Mouse (Mus musculus): ENCODE results near the gene Memo1. TPM values are rescaled to one million over a fixed set of nuclear protein-coding genes. Genes with fewer than 3 reads are reported as not detected.

Gene Memo1
- polyA plus RNA-seq, 1 experiment = 46.5 TPM

- H3K27ac ChIP-seq (ENCODE audit: insufficient read depth, low read length) = no peak overlapping the region
- TF ChIP-seq POLR2A (IDR thresholded peaks at IDR 0.05; ENCODE audit: extremely low read depth, insufficient read depth, low read length) = no peak
- no peak for TF ChIP-seq CTCF (IDR thresholded peaks at IDR 0.05; ENCODE audit: extremely low read depth, insufficient read depth, low read length)
- no peaks in the 10 kb centered on the region; the same call in 1 of the 2 replicates for H3K4me1 ChIP-seq (ENCODE audit: control insufficient read depth, insufficient read depth, low read length)
- H3K4me3 ChIP-seq (ENCODE audit: insufficient read depth, low read length) = no peak overlapping the region
Measured at GRCm38 (mm10) chr17:74285730-74286129, 9.6 kb downstream of the Memo1 start.

DNA sequence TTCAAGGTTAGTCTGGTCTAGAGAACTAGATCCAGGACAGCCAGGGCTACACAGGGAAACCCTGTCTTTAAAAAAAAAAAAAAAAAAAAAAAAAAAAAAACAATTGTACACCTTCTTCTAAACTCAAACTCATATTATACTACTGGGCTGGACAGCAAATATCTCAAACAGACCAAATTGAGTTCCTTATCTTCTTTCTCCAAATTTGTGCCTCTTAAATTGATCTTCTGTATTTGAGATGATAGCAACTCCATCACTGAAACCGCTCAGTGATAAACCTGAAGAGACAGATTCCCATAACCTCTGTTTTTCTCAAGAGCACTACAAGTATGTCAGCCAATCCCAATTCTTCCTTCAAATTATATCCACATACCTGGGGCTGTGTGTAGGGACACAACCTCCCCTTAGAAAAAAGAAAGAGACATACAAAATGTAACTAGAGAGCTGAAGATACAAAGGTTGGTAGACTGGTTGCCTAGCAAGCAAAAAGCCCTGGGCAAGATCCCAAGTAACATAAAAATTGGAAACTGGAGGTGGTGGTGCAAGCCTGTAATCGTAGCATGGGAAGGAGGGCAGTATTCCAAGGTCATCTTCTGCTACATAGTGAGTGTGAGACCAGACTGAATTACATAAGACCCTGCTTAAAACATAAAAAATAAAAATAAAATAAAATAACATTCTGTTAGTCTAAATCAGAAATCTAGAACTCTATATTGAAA is 10.8 kb downstream of the Memo1 start:
- Histone ChIP-seq H3K27ac (ENCODE audit: insufficient read depth, low read length) (no peak overlapping the region), H3K4me1 (ENCODE audit: control insufficient read depth, insufficient read depth, low read length) (no peaks in the 10 kb centered on the region; the same call in none of the 2 replicates), H3K4me3 (ENCODE audit: insufficient read depth, low read length) (no peak overlapping the region)
- TF ChIP-seq CTCF (IDR thresholded peaks at IDR 0.05; ENCODE audit: extremely low read depth, insufficient read depth, low read length) = no peak

DNA sequence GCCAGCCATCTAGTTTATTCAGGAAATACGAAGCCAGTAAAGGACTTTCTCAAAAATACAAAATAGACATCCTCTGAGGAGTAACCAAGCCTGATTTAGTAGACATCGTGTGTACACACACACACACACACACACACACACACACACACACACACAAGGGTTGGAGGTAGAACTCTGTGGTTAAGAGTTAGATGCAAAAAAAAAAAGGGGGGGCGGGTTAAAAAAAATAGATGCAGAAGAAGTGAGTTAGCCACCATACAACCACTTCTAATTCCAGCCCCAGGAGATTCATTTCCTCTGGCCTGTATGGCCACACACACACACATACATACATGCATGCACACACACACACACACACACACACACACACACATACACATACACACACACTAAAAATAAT is 13.3 kb downstream of the Memo1 start:
- TF ChIP-seq POLR2A (IDR thresholded peaks at IDR 0.05; ENCODE audit: extremely low read depth, insufficient read depth, low read length) = no peak
- no peak for TF ChIP-seq CTCF (IDR thresholded peaks at IDR 0.05; ENCODE audit: extremely low read depth, insufficient read depth, low read length)
- Histone ChIP-seq H3K4me3 (ENCODE audit: insufficient read depth, low read length) (no peak overlapping the region), H3K27ac (ENCODE audit: insufficient read depth, low read length) (no peak overlapping the region), H3K4me1 (ENCODE audit: control insufficient read depth, insufficient read depth, low read length) (no peaks in the 10 kb centered on the region; the same call in none of the 2 replicates)

DNA sequence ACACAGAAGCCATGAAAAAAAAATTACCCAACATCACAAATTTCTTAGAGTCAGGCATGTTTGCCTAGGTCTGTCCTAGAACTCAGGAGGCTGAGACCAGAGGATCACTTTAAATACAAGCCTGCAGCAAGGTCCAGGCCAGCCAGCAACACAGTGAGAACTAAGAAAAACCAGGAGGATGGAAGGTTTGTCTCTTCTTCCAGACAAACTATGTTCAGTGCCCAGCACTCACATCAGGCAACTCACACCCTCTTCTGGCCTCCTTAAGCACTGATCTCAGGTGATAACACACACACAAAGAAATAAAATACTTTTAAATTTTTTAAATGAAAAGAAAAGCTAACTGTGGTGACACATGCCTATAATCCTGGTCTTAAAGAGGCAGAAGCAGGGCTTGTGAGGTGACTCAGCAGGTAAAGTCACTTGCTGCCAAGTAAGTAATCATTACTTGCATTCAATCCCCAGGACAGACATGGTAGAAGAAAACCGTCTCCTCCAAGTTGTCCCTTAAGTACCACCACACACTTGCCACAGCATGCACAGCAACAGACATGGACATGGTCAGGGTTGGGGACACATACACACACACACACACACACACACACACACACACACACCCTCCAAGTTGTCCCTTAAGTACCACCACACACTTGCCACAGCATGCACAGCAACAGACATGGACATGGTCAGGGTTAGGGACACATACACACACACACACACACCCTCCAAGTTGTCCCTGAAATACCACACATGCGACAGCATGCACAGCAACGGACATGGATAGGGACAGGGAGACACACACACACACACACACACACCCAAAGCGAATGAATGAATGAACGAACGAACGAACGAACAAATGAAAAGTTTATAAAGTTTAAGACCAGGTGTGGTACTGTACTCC is 16.1 kb downstream of the Memo1 start:
- TF ChIP-seq CTCF (IDR thresholded peaks at IDR 0.05; ENCODE audit: extremely low read depth, insufficient read depth, low read length) = no peak
- no peak for TF ChIP-seq POLR2A (IDR thresholded peaks at IDR 0.05; ENCODE audit: extremely low read depth, insufficient read depth, low read length)
- H3K4me1 ChIP-seq (ENCODE audit: control insufficient read depth, insufficient read depth, low read length) = no peaks in the 10 kb centered on the region; the same call in none of the 2 replicates
- H3K4me3 ChIP-seq (ENCODE audit: insufficient read depth, low read length) = no peak overlapping the region
- no peak overlapping the region for H3K27ac ChIP-seq (ENCODE audit: insufficient read depth, low read length)

GRCm38 (mm10) chr17:74274471-74274870 is 20.9 kb downstream of the Memo1 start:
- TF ChIP-seq CTCF (IDR thresholded peaks at IDR 0.05; ENCODE audit: extremely low read depth, insufficient read depth, low read length) (no peak), POLR2A (IDR thresholded peaks at IDR 0.05; ENCODE audit: extremely low read depth, insufficient read depth, low read length) (no peak)
- H3K4me3 ChIP-seq (ENCODE audit: insufficient read depth, low read length) = no peak overlapping the region
- H3K4me1 ChIP-seq (ENCODE audit: control insufficient read depth, insufficient read depth, low read length) = no peaks in the 10 kb centered on the region; the same call in none of the 2 replicates
- H3K27ac ChIP-seq (ENCODE audit: insufficient read depth, low read length) = no peak overlapping the region

DNA sequence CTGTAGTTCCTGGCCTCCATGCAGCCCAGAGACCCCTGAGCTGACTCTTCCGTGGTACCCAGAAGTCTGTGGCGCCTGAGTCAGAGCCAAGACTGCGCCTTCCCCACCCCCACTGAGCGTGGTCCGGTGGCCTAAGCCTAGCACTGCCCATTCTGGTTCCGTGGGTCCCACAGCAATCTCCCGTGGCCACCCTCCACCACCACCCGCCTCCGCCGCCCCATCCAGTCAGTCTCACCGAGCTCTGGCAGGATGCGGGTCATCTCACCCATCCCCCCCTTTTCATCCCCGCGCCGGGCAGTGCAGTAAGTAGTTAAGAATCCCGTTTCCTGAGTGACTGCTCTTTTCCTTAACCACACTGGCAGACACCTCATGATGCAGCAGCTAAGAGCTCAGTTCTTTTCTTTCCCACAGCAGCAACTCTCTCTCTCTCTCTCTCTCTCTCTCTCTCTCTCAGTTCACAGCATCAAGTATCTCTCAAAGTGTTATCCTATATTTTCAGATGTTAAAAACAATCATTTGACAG is 22.6 kb downstream of the Memo1 start:
- Histone ChIP-seq H3K27ac (ENCODE audit: insufficient read depth, low read length) (no peak overlapping the region), H3K4me1 (ENCODE audit: control insufficient read depth, insufficient read depth, low read length) (no peaks in the 10 kb centered on the region), H3K4me3 (ENCODE audit: insufficient read depth, low read length) (no peak overlapping the region)
- TF ChIP-seq POLR2A (IDR thresholded peaks at IDR 0.05; ENCODE audit: extremely low read depth, insufficient read depth, low read length) = no peak
- no peak for TF ChIP-seq CTCF (IDR thresholded peaks at IDR 0.05; ENCODE audit: extremely low read depth, insufficient read depth, low read length)

- no peaks in the 10 kb centered on the region for H3K4me1 ChIP-seq (ENCODE audit: control insufficient read depth, insufficient read depth, low read length)
- no peak for TF ChIP-seq CTCF (IDR thresholded peaks at IDR 0.05; ENCODE audit: extremely low read depth, insufficient read depth, low read length)
- TF ChIP-seq POLR2A (IDR thresholded peaks at IDR 0.05; ENCODE audit: extremely low read depth, insufficient read depth, low read length) = no peak
- no peak overlapping the region for H3K27ac ChIP-seq (ENCODE audit: insufficient read depth, low read length)
- H3K4me3 ChIP-seq (ENCODE audit: insufficient read depth, low read length) = no peak overlapping the region
Measured at GRCm38 (mm10) chr17:74271541-74272268, 23.6 kb downstream of the Memo1 start.

- Histone ChIP-seq H3K4me3 (ENCODE audit: insufficient read depth, low read length) (no peak overlapping the region), H3K27ac (ENCODE audit: insufficient read depth, low read length) (no peak overlapping the region), H3K4me1 (ENCODE audit: control insufficient read depth, insufficient read depth, low read length) (peaks cover 2% of the 10 kb centered on the region; the same call in 1 of the 2 replicates)
- no peak for TF ChIP-seq CTCF (IDR thresholded peaks at IDR 0.05; ENCODE audit: extremely low read depth, insufficient read depth, low read length)
- no peak for TF ChIP-seq POLR2A (IDR thresholded peaks at IDR 0.05; ENCODE audit: extremely low read depth, insufficient read depth, low read length)
Measured at GRCm38 (mm10) chr17:74270205-74270604, 25.1 kb downstream of the Memo1 start.

Data from cortical plate, adult 2 months (tissue).